Mouse (Mus musculus) ovary, adult 18-20 months (tissue): Measurements from ENCODE around the gene Pmm1.
"Not testable (repeated sequence)": the region's sequence is repeated elsewhere in the genome, so short reads cannot be mapped to it uniquely, and the experiment has no call there.

ENCODE experiments used
- DNase-seq: peaks from one replicate; pipeline ENCODE4 v3.0.0; 2022; ENCODE audit warnings: low spot score, mixed read lengths

The Pmm1 gene

DNA sequence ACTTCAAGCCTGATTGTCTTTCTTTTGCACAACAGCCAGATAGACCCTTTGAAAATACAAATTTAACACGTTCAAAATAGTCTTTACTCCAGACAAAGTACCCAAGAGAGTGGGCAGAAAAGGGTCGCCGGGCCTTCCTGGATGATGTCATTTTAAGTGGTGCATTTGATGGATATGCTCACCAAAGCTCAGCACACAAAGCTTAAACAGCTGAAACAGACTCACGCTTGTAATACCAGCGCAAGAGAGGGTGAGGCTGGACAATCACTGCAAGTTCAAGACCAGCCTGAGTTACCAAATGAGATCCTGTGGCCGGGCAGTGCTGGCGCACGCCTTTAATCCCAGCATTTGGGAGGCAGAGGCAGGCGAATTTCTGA lies 34.3 kb downstream of the Pmm1 start:
- no peak for DNase-seq

DNA sequence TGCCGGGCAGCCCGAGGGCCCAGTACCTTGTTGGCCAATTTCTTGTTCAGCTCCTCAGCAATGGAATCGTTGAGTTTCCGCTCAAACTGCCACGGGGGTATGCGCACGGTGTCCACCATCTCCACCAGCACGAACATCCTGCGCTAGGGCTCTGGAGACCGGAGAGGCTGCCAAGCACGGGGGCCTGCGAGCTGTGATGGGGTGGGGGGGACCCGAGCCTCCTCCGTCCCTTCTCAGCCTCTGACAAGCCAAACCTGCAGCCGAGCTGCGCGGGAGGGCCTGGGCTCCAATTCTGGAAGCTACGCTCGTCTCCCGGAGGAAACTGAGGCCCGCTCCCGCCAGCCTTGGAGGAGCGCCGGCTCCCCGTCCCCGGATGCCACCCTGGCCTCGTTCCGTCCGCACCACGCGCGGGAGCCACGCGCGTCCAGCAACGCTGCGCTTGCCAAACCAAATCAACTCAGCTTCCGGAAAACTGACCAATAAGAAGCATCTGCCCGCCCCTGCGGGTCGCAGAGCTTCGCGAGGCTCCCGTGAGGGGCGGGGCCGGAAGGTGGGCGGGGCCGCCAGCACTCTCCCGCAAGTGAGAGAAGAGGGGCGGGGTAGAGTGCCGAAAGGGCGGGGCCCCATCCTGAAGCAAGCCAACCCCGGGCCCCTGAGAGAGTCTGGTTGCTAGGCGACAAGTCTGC lies 34.8 kb downstream of the Pmm1 start, which contains the start of gene Polr3h:
Gene Polr3h, minus strand, starts transcription at position 481 of the 686 bp plus-strand sequence.
- DNase-seq: peak; percentile 93

GRCm38 (mm10) chr15:81924933-81925332 lies 35.8 kb downstream of the Pmm1 start:
- DNase-seq: no peak

DNA sequence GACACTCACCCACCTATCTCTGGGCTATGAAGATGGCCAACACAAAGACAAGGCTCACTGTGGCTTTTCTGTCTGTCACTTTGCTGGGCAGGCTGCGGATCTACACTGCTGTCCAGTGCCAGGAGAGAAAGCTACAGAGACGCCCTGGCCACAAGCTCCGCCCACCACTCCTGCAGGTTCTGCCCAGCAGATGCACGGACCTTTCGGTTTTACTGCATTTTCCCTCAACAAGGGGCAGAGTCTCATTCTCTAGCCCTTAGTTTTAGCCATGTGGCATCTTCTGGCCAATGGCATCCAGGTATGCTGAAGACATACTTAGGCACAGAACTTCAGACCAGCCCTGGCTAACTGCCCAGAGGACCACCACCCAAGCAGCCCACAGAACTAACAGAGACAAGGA lies 39.5 kb downstream of the Pmm1 start:
- DNase-seq: no peak

GRCm38 (mm10) chr15:81920546-81921217 lies 40.0 kb downstream of the Pmm1 start:
- DNase-seq: no peak

DNA sequence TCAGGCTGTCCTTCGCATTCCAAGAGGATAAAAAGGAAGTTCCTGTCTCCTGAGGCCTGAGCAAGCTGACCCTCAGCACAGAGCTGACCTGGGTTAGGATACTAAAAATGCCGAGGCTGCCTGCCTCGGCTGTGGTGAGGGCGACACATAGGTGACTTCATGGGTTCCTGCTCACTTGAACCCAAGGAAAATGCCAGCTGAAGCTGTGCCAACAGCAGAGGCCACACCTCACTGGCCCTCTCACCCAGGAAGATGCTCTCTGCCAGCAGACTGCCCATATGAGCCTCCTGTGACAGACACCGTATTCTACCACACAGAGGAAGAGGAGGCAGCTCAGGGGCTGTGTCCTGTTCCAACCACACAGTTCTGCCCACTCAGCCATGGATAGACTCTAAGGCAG lies 41.7 kb downstream of the Pmm1 start:
- no peak for DNase-seq

GRCm38 (mm10) chr15:81917621-81918463 lies 42.9 kb downstream of the Pmm1 start:
- no peak for DNase-seq

- DNase-seq: no peak
These were observed 43.5 kb downstream of the Pmm1 start for GRCm38 (mm10) chr15:81917201-81917600.

- no peak for DNase-seq
These were observed 45.1 kb downstream of the Pmm1 start for GRCm38 (mm10) chr15:81915663-81916062.

DNA sequence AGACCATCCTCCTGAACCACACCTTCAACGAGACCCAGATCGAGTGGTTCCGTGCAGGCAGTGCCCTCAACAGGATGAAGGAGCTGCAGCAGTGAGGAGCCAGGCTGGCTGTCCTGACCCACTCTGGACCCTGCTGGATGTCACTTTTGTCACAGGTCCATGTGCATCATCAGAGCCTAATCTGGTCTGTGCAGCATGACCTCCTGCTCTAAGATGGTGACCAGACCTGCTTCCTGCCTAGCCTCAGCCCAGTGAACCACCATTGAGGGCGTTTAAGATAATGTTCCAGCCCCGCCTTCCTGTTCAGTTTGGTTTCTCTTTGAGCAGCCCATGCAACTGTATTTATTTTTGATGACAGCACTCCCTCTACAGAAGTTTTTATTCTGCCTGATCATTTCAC lies 46.1 kb downstream of the Pmm1 start:
- no peak for DNase-seq

DNA sequence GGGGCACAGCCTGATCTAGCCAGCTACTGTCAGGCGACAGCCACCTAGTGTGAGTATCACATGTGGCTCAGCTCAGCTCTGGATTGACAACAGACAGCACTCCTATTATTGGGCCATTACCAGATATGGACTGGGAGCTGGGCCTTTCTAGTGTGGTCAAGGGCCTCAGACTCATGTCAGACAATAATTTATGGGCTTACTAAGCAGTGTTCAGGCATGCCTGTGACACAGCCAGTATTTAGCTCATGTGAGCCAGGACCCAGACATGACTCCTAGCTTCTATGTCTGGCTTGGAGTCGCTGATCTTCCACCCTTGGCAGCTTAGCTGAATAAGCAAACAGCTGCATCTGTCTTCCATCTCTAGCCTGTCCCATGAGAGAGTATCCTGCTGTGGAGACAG lies 48.2 kb downstream of the Pmm1 start:
- no peak for DNase-seq

DNA sequence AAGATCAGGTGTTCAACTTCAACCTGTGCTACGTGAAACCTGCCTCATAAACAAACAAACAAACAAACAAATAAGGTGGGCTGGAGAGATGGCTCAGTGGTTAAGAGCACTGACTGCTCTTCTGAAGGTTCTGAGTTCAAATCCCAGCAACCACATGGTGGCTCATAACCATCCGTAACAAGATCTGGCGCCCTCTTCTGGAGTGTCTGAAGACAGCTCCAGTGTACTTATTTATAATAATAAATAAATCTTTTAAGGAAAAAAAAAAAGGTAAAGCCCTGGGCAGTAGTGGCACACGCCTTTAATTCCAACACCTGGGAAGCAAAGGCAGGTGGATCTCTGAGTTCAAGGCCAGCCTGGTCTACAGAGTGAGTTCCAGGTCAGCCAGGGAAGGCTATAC lies 52.0 kb downstream of the Pmm1 start:
- not testable (repeated sequence) for DNase-seq

DNA sequence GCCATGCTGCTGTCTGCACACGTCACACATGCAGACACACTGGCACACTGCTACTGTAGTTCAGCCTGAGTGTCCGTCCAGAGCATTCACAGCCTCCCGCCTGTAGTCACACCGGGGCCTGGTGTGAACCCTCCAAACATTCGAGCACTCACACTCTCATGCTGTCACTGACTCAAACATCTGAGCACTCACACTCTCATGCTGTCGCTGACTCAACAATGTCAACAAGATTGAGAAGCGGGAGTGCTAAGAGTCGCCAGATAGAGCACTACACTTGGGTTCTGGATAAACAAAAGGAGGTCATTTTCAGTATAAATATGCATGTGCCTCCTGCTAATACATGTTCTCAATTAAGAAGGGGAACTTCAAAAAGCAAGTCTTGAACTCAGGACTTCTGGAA lies 52.8 kb downstream of the Pmm1 start:
- no peak for DNase-seq

DNA sequence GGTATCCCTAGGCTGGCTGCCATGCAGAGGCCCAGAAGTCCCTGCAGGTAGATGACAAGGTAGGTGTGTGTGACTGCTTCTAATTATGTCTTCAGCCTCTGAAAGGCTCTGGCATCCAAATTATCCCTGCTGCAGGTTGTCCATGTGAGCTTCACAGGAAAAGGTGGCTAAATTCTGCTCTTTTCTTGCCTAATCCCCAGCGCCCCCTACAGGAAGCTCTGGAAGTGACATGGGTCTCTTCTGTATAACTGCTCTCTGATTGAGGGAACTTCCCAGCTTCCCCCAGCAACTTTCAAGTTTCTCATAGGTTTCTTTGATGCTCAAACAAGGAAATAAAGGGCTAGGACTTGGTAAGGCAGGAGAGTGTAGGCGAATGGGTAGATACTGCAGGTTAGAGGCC lies 55.8 kb downstream of the Pmm1 start:
- no peak for DNase-seq
